Mouse (Mus musculus) adrenal gland, postnatal 4 days (tissue): ENCODE results near the gene Eif1ax. TPM values are rescaled to one million over a fixed set of nuclear protein-coding genes. Genes with fewer than 3 reads are reported as not detected.
"Not testable (repeated sequence)": the region's sequence is repeated elsewhere in the genome, so short reads cannot be mapped to it uniquely, and the experiment has no call there.

ENCODE experiments used
- DNase-seq, 2 experiments: peaks; one replicate each; pipeline ENCODE4 v3.0.0; 2021 to 2022; ENCODE audit warnings: low spot score in 2 of 2, mixed read lengths in 2 of 2
- long read RNA-seq, 2 experiments: library from polyadenylated mRNA; stranded (forward); transcript quantifications; one replicate each; pipeline ENCODE4 v2.0.0; 2021
- total RNA-seq, 2 experiments: library from RNA; stranded (reverse); gene quantifications; 2 replicates each; pipeline ENCODE4 v1.2.3; 2021

Gene Eif1ax
- 100 to 1,000 TPM in 1 of 2 experiments, 10 to 100 TPM in 1; 98.6 to 105 TPM for total RNA-seq
- long read RNA-seq, experiment 1, full-length matches to known transcripts: 89 of 95 reads
- long read RNA-seq, experiment 1, partial matches to known transcripts: 4 of 95 reads
- long read RNA-seq, experiment 1, other reads (novel, unspliced or antisense): 2 of 95 reads
- long read RNA-seq, experiment 2, full-length matches to known transcripts: 140 of 153 reads
- long read RNA-seq, experiment 2, partial matches to known transcripts: 8 of 153 reads
- long read RNA-seq, experiment 2, other reads (novel, unspliced or antisense): 5 of 153 reads

DNA sequence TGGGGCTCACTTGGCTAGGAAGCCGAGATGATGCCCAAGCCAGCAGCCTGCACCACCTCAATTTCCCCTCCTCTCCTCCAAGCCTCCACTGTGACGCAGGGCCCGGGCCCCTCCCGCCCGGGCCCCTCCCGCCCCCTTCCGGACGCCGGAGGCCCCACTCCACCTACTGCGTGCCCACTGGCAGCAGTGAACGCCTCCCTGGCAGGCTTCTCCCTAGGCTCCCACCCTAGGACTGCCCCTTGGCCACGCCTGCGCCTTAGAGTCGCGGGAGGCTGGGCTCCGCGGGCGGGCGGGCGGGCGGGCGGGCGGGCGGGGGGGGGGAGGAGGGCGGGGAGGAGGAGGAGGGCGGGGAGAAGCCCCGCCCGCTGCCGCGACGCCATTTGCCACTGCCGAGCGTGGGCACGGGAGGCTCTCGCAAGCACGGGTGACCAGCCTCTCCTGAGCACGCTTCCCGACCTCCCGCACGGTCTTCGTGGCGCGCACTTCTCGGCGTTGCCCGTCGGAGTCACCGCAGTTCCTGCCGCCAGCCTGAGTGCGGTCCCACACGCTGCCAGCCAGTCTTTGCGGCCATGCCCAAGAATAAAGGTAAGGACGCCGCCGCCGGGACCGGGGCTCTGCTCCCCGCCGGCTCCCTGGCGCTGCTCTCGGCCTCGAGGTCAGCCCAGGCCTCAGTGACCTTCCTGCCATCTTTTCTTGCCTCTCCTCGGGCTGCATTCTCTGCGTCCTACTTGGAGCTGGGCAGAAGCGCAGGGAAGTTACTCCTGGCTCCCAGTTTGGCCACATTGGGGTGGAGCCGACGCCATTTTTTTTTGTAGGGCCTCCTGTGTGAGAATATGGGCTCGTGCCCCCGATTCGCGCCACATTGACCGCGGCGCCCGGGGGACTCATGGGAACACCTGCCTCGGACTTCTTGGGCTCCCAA is at the start of gene Eif1ax:
TSS of gene Eif1ax (plus strand) at position 348 of the 922 bp plus-strand sequence.
- peak; percentile 6 to 50 for DNase-seq

DNA sequence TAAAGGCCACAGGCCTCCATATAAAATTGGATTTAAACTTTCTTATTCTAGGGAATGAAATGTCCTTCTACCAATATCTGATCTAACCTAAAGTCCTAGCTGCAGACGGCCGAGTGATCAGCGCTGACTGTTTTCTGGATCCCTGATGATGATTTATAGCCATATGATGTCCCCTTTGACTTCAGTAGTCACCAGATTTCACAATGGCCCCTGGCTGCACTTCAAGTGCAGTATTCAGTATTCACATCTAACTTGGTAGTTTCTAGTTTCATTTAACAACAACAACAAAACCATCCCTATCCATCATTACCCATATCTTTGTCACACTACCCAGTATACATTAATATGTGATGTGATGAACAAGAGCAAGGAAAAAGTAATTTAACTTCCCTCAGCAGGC is 7.5 kb upstream of the Eif1ax start:
- no peak for DNase-seq

DNA sequence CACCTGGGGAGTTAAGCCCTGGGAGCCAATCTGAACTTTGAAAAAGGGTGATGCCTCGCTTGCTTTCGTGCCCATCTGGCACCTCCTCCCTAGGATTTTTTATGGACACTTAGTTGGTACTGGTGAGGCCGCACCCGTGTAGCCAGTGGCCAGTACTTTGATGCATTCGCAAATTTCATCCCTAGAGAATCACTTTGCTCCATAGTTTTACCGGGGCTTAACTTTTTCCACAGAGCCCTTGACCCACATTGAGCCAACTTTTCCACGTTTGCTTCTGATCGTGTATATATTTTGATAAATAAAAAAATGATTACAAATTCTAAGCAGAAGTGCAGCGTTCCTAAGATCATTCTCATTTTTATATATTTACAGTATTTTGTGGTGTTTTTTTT is 771 bp downstream of the Eif1ax start:
- no peak for DNase-seq

DNA sequence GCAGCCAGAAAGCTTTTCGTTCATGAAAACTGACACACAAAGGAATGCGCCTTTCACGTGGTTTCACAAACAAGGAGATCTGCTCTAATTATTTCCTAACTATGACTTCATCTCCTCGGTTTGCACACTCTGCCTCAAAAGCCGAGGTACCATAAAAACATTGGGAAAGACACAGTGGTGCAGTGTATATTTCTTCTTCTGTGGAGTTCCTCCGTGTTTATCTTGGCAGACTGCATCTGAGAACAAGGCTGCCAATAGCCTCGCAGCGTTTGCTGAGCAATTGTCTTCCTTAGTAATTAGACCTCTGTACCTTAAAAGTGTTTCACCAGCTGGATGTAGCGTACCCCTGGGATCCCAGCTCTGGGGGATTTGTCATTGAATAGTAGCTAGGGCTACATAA is 15.1 kb downstream of the Eif1ax start:
- no peak for DNase-seq

GRCm38 (mm10) chrX:159388953-159389352 is 17.0 kb downstream of the Eif1ax start:
- DNase-seq: no peak

DNA sequence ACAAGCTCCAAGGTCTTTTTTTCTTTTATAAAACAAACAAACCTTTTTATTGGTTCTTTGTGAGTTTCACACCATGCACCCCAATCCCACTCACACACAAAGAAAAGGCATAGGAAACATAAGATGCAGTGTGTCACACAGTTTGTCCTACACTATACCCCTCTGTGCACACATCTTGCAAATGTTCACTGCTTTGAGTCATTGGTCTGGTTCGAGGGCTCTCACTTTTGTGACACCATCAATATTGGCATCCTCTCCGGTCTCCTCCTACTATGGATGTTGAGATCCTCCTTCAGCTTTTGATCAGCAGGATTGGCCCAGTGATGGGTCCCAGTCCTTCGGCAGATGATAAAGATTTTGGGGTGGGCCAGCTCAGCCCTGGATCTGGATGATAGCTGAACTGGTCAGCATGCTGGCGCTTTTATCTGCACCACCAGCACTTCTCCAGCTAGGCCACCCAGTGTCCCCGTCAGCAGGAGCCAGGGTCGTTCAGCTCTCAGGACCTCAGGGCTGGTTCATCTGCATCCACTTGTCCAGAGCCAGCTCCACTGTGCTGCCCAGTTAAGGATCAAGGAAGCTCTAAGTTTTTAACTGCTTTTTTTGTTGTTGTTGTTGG is 18.5 kb downstream of the Eif1ax start:
- no peak for DNase-seq

- DNase-seq: no peak
These were observed 19.3 kb downstream of the Eif1ax start for GRCm38 (mm10) chrX:159391239-159391638.

DNA sequence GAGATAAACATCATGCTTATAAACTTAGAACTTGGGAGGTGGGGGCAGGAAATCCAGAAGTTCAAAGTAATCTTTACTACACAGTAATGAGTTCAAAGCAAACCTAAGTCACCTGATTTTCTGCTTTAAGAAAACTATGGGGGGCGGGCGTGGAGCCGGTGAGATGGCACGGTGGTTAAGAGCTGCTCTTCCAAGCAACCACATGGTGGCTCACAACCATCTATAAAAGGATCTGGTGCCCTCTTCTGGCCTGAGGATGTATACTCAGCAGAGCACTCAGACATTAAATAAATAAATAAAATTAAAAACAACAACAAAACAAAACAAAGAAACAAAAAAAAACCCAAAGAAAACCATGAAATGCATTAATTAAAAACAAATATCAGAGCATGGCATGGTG is 37.3 kb downstream of the Eif1ax start:
- no peak for DNase-seq

DNA sequence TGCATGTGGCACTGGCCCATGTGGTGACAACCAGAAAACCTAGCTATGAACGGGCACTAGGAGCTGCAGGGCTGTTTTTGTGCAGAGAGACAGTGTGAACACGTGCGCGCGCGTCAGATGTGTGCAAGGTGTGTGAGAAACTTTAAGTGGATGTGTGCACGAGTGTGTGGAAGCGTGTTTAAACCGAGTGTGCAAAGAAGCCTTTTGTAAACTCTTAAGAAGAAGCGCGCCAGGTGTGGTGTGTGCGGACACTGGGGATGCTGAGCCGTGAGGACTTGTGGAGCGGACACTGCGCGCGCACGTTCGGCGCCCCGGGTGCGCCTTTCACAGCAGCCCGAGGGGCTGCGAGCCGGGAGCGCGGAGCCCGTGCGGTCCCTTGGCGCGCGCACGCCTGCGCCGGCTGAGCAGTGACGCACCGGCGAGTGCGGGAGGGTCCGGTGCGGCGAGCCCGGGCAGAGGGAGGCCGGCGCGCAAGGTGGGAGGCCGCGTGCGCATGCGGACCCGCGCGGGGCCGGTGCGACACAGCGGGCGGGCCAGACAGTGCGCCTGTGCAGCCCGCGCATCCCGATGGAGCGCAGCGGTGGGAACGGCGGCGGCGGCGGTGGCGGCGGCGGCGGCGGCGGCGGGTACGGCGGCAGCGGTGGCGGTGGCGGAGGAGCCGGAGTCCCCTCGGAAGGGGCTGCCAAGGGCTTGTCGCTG is 42.3 kb downstream of the Eif1ax start, which contains the start of gene Map7d2:
TSS of gene Map7d2 (plus strand) at position 443 of the 699 bp plus-strand sequence.
- DNase-seq: no peak

GRCm38 (mm10) chrX:159414829-159415673 is 43.1 kb downstream of the Eif1ax start:
- no peak for DNase-seq

DNA sequence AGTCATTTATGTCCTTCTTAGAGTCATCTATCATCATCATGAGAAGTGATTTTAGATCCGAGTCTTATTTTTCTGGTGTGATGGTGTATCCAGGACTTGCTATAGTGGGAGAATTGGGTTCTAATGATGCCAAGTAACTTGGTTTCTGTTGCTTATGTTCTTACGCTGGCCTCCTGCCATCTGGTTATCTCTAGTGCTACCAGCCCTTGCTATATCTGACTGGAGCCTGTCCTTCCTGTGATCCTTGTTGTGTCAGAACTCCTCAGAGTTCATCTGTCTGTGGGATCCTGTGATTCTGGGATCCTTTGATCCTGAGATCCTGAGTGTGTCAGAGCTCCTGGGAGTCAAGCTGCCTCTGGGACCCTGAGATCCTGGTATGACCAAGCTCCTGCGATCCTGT is 58.5 kb downstream of the Eif1ax start:
- DNase-seq: not testable (repeated sequence)

Other genes starting within 250 kb of the Eif1ax start
- gene Rps6ka3, start 161.9 kb upstream of the Eif1ax start, total RNA-seq: 10 to 100 TPM; 58.0 to 59.7 TPM
- 1 to 10 TPM; 3.2 to 3.8 TPM for gene Map7d2, start 42.4 kb downstream of the Eif1ax start, total RNA-seq
- gene Bclaf3, start 154.5 kb downstream of the Eif1ax start, total RNA-seq: 10 to 100 TPM; 11.7 to 15.5 TPM